Mouse (Mus musculus) kidney, adult 2 months (tissue): ENCODE data around the gene Tchp. TPM values are rescaled to one million over a fixed set of nuclear protein-coding genes. Genes with fewer than 3 reads are reported as not detected.

Source experiments
- DNase-seq: peaks from one replicate; pipeline ENCODE4 v3.0.0; 2021
- H3K27ac ChIP-seq: fragments of 200-500 bp; 2 replicates; pipeline ENCODE4 v1.5.1; 2012; ENCODE audit warnings: low read depth, low read length, control low read depth, inconsistent platforms; ENCODE audit not compliant: insufficient read depth
- H3K27me3 ChIP-seq: fragments of 200-500 bp; replicated peaks from 2 replicates; pipeline ENCODE4 v1.6.1; 2012; ENCODE audit warnings: mild to moderate bottlenecking, moderate library complexity, low read length, inconsistent platforms; ENCODE audit not compliant: control insufficient read depth, insufficient read depth
- H3K36me3 ChIP-seq: fragments of 200-500 bp; 2 replicates; pipeline ENCODE4 v1.6.1; 2012; ENCODE audit warnings: mild to moderate bottlenecking, moderate library complexity, low read length, inconsistent platforms; ENCODE audit not compliant: control insufficient read depth, insufficient read depth
- H3K4me1 ChIP-seq: fragments of 200-500 bp; 2 replicates; pipeline ENCODE4 v1.6.1; 2011; ENCODE audit warnings: low read length; ENCODE audit not compliant: control insufficient read depth, insufficient read depth
- H3K4me3 ChIP-seq: fragments of 200-500 bp; 2 replicates; pipeline ENCODE4 v1.5.1; 2011; ENCODE audit warnings: mild to moderate bottlenecking, low read depth, low read length, control low read depth; ENCODE audit not compliant: insufficient read depth
- CTCF ChIP-seq: fragments of 200-500 bp; conservative IDR thresholded peaks from 2 replicates; pipeline ENCODE4 v1.5.1; 2011; ENCODE audit warnings: low read depth, mild to moderate bottlenecking, control low read depth, low read length, moderate library complexity, mixed read lengths; ENCODE audit not compliant: insufficient read depth, insufficient read length
- POLR2A ChIP-seq: fragments of 200-500 bp; IDR thresholded peaks from one replicate; pipeline ENCODE4 v1.6.1; 2011; ENCODE audit warnings: low read depth, low read length, control low read depth
- WGBS: fragments of 180-500 bp; shearing (Covaris S2); methylation state at CpG from one replicate; pipeline ENCODE4 v1.1.7; 2018; 5-methylcytosine and 5-hydroxymethylcytosine counted together
- polyA plus RNA-seq: library from polyadenylated mRNA; depleted of rRNA; stranded (reverse); fragments of >200 nt; gene quantifications from 2 replicates; pipeline ENCODE4 v1.2.3, GENCODE M21; 2012

Gene Tchp
- polyA plus RNA-seq, 1 experiment: 11.4 TPM

DNA sequence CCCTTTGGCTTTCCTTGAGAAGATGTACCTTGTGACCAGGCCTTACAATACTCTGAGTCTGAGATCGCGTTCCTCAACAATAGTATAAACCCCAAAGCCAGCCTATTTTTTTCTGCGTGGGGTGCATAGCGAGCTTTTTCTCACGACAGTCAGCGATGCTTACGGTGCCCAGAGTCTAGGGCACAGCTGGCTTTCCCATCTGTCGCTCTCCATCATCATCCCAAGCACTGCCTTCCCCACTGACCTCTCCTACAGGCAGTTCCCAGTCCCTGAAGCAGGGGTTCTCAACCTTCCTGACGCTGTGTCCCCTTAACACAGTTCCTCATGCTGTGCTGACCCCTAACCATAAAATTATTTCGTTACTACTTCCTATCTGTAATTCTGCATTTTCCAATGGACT lies 35.0 kb downstream of the Tchp start:
- WGBS: 93% methylated on average over 10 of the region's 10 CpGs
- Histone ChIP-seq H3K4me3 (no peak overlapping the region), H3K36me3 (peaks cover 2% of the 10 kb centered on the region)

DNA sequence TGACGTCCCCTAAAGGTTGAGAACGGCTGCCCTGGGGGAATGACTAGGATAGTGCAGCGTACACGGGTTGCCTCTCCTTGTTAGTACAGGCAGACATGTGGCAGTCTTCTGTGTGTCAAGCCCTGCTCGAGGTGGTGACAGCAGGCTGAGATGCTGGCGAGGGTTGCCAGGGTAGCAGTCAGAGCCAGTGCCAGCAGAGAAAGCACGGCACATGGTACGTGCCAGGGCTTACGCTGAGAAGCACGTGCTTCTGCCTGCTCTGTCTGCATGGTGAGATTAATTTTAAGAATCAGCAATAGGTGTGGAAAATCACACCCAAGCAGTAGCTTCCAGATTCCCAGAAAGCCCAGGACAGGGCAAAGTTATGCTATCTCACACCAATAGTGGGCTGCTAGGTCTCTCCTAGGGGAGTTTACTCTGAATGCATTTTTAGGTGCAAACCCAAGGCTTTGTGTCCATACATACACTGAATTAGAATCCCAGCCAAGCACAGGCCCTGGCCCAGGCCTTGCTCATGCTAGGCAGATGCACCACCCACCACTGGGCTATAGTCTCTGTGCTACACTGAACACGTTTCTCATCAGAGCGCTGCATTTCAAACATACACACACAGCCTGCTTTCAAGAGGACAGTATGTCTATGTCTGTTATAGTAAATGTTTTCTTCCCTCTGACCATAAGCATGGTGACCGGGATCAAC lies 35.6 kb downstream of the Tchp start:
- Histone ChIP-seq H3K4me1 (no peaks in the 10 kb centered on the region), H3K4me3 (no peak overlapping the region), H3K36me3 (peaks cover 2% of the 10 kb centered on the region), H3K27me3 (no peaks in the 10 kb centered on the region), H3K27ac (no peak overlapping the region)
- WGBS: 86% methylated on average over 13 of the region's 13 CpGs
- TF ChIP-seq CTCF: no peak
- no peak for TF ChIP-seq POLR2A
- DNase-seq: no peak

More for the DNA sequence above, 35.0 kb downstream of the Tchp start:
- no peaks in the 10 kb centered on the region for H3K27me3 ChIP-seq
- TF ChIP-seq CTCF: no peak
- no peak for TF ChIP-seq POLR2A
- H3K4me1 ChIP-seq: no peaks in the 10 kb centered on the region
- no peak for DNase-seq
- no peak overlapping the region for H3K27ac ChIP-seq

DNA sequence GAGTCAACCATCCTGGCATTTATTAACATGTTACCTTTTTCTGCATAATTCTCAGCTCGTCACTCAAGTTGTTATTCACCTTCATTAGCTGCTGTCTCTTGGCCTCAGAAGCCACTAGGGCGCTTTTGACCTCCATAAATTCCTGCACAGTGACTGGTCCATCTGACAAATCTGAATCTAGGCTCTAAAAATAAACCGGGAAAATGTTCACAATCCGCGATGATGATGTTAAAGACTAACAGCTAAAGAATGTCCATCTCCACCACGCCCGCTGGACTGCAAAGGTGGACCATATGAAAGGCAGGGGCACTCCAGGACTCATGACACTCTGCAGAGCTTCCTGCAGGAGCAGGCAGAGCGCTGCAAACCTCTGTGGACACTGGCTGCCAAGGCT lies 36.1 kb downstream of the Tchp start:
- no peak for DNase-seq
- TF ChIP-seq CTCF (no peak), POLR2A (no peak)
- no peaks in the 10 kb centered on the region for H3K4me1 ChIP-seq
- H3K27ac ChIP-seq: no peak overlapping the region
- no peak overlapping the region for H3K4me3 ChIP-seq
- WGBS: 69% methylated on average over 8 of the region's 8 CpGs
- H3K27me3 ChIP-seq: no peaks in the 10 kb centered on the region
- peaks cover 3% of the 10 kb centered on the region for H3K36me3 ChIP-seq

DNA sequence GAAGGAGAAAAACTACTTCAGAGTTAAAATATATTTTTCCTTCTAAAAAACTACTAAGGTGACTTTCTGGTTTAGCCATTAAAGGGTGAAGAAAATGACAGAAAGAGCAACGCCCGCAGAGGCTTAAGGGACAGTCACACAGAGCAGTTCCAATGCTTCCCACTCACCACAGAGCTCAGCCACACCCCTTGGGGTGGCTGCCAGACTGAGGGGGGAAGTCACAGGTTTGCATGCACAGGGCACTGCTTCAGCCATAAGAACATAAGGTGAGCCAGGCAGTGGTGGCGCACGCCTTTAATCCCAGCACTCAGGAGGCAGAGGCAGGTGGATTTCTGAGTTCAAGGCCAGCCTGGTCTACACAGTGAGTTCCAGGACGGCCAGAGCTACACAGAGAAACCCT lies 38.0 kb downstream of the Tchp start:
- TF ChIP-seq POLR2A (no peak), CTCF (no peak)
- DNase-seq: peak; percentile 38
- no peak overlapping the region for H3K27ac ChIP-seq
- no peaks in the 10 kb centered on the region for H3K4me1 ChIP-seq
- H3K27me3 ChIP-seq: no peaks in the 10 kb centered on the region
- H3K36me3 ChIP-seq: peaks cover 3% of the 10 kb centered on the region
- no peak overlapping the region for H3K4me3 ChIP-seq
- 76% methylated on average over 5 of the region's 5 CpGs for WGBS

DNA sequence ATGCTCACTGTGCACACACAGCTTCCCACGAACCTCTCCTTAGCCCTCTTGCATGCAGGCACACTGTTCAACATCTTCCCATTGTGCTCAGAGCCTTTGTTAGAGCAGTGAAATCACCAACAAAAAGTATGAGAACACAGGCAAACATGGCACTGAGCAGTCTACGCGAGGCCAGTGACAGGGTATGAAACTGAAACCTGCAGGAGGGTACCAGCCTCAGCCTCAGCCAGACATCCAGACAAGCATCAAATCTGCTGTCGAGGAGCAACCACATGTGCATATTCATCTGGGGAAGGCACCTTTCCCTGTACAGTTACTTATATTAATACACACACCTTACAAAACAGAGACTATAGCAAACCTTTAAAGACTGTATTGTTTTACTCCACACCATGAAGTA lies 39.3 kb downstream of the Tchp start:
- 88% methylated on average over 4 of the region's 4 CpGs for WGBS

DNA sequence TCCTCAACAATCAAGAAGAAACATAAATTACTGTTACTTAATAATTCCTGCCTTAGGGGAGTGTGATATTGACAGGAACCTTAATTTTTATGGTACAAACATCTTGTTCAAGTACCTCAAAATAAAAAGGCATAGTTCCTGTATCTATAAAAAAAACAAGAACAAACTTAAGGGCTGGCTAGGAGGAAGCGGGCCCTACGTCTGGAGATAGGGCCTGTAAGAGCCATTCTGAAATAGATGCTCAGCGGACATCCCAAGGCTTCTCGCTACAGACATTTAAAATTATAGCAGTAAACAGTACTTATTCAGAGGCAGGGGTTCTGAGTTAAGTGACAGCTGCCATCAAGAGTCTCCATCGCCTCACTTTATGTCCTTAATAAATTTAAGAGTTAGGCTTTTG lies 40.0 kb downstream of the Tchp start:
- no peak overlapping the region for H3K4me3 ChIP-seq
- WGBS: 92% methylated on average over 5 of the region's 5 CpGs
- no peak for DNase-seq
- no peaks in the 10 kb centered on the region for H3K27me3 ChIP-seq
- H3K36me3 ChIP-seq: peaks cover 3% of the 10 kb centered on the region
- no peak overlapping the region for H3K27ac ChIP-seq
- no peaks in the 10 kb centered on the region for H3K4me1 ChIP-seq
- no peak for TF ChIP-seq CTCF
- no peak for TF ChIP-seq POLR2A

More for the DNA sequence above, 39.3 kb downstream of the Tchp start:
- TF ChIP-seq CTCF (no peak), POLR2A (no peak)
- no peak overlapping the region for H3K27ac ChIP-seq
- no peaks in the 10 kb centered on the region for H3K4me1 ChIP-seq
- no peak for DNase-seq
- H3K27me3 ChIP-seq: no peaks in the 10 kb centered on the region
- peaks cover 3% of the 10 kb centered on the region for H3K36me3 ChIP-seq
- H3K4me3 ChIP-seq: no peak overlapping the region

DNA sequence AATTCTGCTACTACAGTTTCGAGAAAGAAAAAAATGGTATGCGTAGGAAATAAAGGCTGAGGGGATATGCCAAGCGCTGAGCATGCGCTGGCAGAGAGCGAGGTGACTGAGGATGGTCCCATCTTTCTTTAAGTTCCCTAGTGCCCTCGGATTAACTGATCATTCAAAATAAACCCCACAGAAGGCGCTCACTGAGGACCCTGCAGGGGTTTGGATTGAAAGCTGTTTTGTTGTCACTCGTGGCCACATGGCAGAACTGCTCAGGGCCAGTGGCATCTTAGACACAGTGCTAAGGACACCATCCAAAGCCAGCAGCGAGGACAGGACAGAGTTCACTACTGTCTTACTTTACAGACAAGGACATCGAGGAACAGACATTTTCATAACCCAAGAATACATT lies 42.8 kb downstream of the Tchp start:
- H3K36me3 ChIP-seq: 0 out of 2 replicates have a peak, but pooled peaks cover 4% of the 10 kb centered on the region
- DNase-seq: no peak
- H3K4me1 ChIP-seq: no peaks in the 10 kb centered on the region
- WGBS: 88% methylated on average over 10 of the region's 10 CpGs
- no peak overlapping the region for H3K4me3 ChIP-seq
- no peak overlapping the region for H3K27ac ChIP-seq
- no peaks in the 10 kb centered on the region for H3K27me3 ChIP-seq
- TF ChIP-seq POLR2A (no peak), CTCF (no peak)
